Mouse (Mus musculus): ENCODE measurements around the gene Gpx3.

- TF ChIP-seq USF1 (IDR thresholded peaks at IDR 0.05; ENCODE audit: low read depth) (no peak), MAX (IDR thresholded peaks at IDR 0.05) (no peak), CTCF (IDR thresholded peaks at IDR 0.05; ENCODE audit: control insufficient read depth, insufficient read depth, insufficient read length) (no peak), MYOG (IDR thresholded peaks at IDR 0.05; ENCODE audit: control insufficient read depth, extremely low read depth, insufficient read length) (no peak)
Measured at GRCm38 (mm10) chr11:54876031-54876430, 26.2 kb upstream of the Gpx3 start.

Measured in C2C12 (cell line).